Mouse (Mus musculus) fibroblast of lung, adult 2 months (primary cell): ENCODE data around the gene Olfr1163.
"Not testable (repeated sequence)": the region's sequence is repeated elsewhere in the genome, so short reads cannot be mapped to it uniquely, and the experiment has no call there.

ENCODE experiments used
- DNase-seq: peaks from one replicate; pipeline ENCODE4 v3.0.0-alpha.2; 2011; ENCODE audit warnings: low read depth

Olfr1163 gene

DNA sequence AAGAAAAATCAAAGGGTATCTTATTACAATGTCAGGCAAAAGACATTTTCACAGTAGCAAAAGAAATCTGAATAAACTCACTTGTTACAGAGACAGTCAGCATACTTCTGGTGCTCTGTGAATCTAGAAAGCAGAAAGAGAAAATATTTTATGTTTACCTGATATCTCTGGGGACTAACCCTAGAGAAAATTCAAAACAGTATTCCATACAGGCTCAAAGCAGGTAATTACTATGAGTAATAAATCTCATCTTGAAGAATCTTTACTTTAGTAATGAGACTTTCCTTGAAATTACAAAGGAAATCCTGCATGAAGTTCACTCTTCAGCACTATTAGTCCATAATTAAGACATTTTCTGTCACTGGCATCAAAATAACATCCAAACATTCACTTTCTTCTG lies at the start of gene Olfr1163:
Olfr1163 (minus strand) TSS at position 101 of the 400 bp plus-strand sequence.
- DNase-seq = no peak

DNA sequence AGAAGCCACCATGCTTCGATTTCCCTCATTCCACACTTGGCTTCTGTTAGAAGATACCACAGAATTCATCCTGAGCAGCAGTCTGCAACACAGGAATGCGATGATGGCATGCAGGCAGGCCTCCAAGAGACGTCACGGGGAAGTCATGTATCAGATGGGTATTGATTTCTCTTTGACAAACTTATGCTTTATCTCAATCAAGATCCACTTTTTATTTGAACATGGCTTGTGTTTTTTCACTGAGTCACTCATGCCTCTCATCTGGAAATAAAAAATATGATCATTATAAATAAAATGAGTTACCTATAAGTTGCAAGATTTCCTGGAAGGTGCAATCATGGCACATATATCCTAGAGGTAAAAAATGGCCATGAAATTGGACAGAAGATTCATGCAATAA lies 22.2 kb upstream of the Olfr1163 start, which contains the start of gene Olfr1164:
Olfr1164 (minus strand) TSS at position 101 of the 400 bp plus-strand sequence.
- DNase-seq = no peak

DNA sequence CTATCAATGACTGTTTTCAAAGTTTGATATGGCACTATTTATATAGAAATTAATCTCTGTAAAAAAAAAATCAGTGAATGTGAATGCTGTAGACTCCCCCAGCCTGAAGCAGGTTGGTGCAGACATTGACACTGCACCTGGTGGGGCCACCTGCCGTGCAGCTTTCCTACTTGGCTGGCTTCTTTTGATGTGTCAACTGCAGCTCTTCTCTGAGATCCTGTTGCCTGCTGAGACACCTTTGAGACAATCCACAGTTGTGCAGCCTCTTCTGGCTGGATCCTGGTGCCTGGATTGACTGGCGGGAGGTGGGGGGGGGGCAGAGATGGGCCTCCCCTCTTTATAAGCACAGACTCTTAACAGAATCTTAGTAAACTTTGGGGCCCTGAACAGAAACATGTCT lies 8.0 kb downstream of the Olfr1163 start:
- no peak for DNase-seq

DNA sequence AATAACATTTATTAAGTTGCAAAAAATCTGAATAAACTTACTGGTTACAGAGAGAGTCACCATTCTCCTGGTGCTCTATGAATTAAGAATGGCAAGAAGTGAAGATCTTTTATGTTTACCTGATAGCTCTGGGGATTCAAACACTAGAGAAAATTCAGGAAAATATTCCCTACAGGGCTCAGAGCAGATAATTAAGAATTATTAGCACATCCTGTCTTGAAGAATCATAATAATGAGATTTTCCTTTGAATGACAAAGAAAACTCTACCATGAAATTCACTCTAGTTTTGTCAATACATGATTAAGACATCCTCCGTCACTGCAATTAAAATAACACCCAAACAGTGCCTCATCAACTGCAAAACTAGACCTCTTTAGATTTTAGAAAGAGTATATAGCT lies 20.6 kb downstream of the Olfr1163 start, which contains the start of gene Olfr1162:
Olfr1162 (minus strand) TSS at position 101 of the 400 bp plus-strand sequence.
- DNase-seq = no peak

DNA sequence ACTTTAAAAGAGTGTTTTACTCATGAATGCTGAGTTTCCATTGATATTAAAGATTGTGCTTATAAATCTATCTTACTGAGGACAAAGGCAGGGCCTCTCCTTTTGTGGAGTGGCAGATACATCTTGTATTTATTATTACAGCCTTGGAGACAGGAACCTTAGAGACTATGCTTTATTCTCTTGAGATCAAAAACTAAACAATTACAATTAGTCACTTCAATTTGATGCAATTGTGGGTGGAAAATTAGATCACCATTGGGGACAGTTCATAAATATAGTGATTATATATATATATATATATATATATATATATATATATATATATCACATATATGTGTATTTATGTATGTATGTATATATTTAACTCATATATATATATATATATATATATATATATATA lies 34.0 kb downstream of the Olfr1163 start, which contains the start of gene Olfr73:
Olfr73 (minus strand) TSS at position 101 of the 400 bp plus-strand sequence.
- DNase-seq = no peak

DNA sequence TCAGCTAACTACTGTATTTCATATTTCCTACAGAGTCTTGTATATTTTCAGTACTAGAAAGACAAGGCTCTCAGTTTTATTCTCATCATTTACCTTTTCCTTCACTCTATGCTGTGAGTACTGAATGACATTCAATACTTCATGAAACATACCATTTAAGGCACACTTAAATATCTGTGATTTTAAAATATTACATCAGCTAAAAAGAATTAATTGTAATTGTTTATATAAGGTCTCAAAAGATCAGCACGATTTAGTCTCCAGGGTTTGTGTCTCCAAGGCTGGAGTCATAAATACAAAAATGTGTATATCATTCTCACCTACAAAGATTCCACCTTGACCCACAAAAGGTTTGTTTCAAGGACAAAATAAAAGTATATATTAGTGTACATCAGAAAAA lies 49.2 kb downstream of the Olfr1163 start, which contains the start of gene Olfr1161:
Olfr1161 (plus strand) TSS at position 301 of the 400 bp plus-strand sequence.
- not testable (repeated sequence) for DNase-seq
